Mouse (Mus musculus): ENCODE data around the gene Gm4353. TPM values are rescaled to one million over a fixed set of nuclear protein-coding genes. Genes with fewer than 3 reads are reported as not detected.

Gm4353 gene
- polyA plus RNA-seq, 1 experiment from 2014 or later = 0.82 TPM

DNA sequence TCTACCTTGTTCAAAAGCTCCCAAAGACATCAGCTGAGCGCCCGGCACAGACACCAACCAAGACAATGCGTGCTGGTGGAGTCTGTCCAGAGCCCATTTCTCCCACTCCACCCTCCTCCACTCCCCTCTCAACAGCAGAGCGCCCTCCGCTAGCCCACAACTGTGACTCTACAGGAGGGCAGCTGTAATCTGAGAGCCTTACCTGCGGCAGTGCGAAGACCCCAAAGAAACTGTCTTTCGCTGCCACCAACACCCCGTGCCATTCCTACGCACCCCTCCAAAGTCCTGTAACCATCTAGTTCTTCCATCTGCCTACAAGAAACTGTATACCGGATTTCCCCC is 45.3 kb downstream of the Gm4353 start, which contains the start of gene 1110004F10Rik:
TSS of gene 1110004F10Rik (plus strand) at position 202 of the 342 bp plus-strand sequence.
- 2% methylated on average over 11 of the region's 11 CpGs for WGBS (ENCODE audit: insufficient replicate concordance)
- H3K27ac ChIP-seq = no peak within 1 kb of the TSS
- ATAC-seq = peak; percentile 31
- H3K9me3 ChIP-seq (replicated peaks) = no peaks in the 10 kb centered on the region
- H3K36me3 ChIP-seq = no peaks in the 10 kb centered on the region
- peak within 1 kb of the TSS; percentile 56 for H3K4me3 ChIP-seq
- peaks cover 32% of the 10 kb centered on the region for H3K4me1 ChIP-seq
- peak within 1 kb of the TSS; percentile 42; the same call in 1 of the 2 replicates for H3K9ac ChIP-seq
- peak within 1 kb of the TSS; percentile 84 for H3K4me2 ChIP-seq
- peaks cover 77% of the 10 kb centered on the region for H3K27me3 ChIP-seq (replicated peaks)

DNA sequence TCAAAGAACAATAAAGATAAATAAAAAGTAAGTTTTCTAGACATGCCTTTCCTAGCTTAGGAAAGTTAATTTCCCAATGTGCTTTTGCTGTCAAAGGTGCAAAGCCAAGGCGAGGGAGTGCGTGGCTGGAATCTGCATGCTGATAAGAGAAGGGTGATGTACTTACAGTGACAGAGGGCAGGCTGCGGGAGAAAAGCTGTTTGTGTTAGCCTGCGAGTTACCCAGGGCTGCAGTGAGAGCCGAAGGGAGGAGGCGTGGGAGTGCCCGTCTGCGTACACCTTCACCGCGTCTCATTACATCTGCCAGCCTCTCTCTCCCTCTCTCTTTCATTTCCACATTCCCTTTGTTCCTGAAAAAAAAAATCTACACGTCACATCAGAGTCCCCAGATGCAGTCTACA is 45.9 kb downstream of the Gm4353 start, which contains the start of gene Sox6:
TSS of gene Sox6 (minus strand) at position 286 of the 400 bp plus-strand sequence.
- Histone ChIP-seq H3K4me1 (peaks cover 38% of the 10 kb centered on the region), H3K4me2 (peak within 1 kb of the TSS; percentile 84), H3K4me3 (peak within 1 kb of the TSS; percentile 56), H3K36me3 (no peaks in the 10 kb centered on the region), H3K27me3 (replicated peaks) (peaks cover 84% of the 10 kb centered on the region), H3K9ac (no peak within 1 kb of the TSS), H3K27ac (no peak within 1 kb of the TSS), H3K9me3 (replicated peaks) (no peaks in the 10 kb centered on the region)
- WGBS (ENCODE audit: insufficient replicate concordance) = 2% methylated on average over 11 of the region's 11 CpGs
- no peak for ATAC-seq

DNA sequence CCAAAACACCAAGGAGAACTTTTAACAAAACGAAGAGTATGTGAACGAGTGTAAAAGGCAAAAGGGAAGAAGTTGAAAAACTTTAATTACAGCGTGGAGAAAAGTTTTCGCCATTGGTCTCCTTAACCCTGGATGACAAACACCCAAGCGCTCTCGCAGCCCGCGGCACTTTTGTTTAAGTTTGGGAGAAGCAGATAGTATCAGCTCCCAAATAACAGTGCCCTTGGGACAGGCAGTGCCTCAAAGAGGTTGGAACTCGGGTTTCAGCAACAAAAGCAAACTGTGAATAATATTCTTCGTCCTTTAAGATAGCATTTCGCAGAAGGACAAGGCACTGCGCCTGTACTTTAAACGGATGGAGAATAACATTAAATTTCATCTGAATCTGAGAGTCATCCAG is 46.4 kb downstream of the Gm4353 start:
- H3K4me3 ChIP-seq = peak overlapping the region; percentile 8; the same call in 1 of the 2 replicates
- no peak overlapping the region for H3K4me2 ChIP-seq
- H3K27ac ChIP-seq = no peak overlapping the region
- ATAC-seq = no peak
- H3K36me3 ChIP-seq = no peaks in the 10 kb centered on the region
- H3K27me3 ChIP-seq (replicated peaks) = peaks cover 88% of the 10 kb centered on the region
- H3K9me3 ChIP-seq (replicated peaks) = no peaks in the 10 kb centered on the region
- H3K9ac ChIP-seq = no peak overlapping the region
- peaks cover 43% of the 10 kb centered on the region for H3K4me1 ChIP-seq
- WGBS (ENCODE audit: insufficient replicate concordance) = 3% methylated on average over 13 of the region's 13 CpGs

GRCm38 (mm10) chr7:116036591-116037555 is 47.6 kb downstream of the Gm4353 start:
- peaks cover 49% of the 10 kb centered on the region for H3K4me1 ChIP-seq
- H3K4me2 ChIP-seq = no peak overlapping the region
- H3K36me3 ChIP-seq = no peaks in the 10 kb centered on the region
- peaks cover 90% of the 10 kb centered on the region for H3K27me3 ChIP-seq (replicated peaks)
- WGBS (ENCODE audit: insufficient replicate concordance) = 15% methylated on average over 18 of the region's 18 CpGs
- no peak for ATAC-seq
- H3K9me3 ChIP-seq (replicated peaks) = no peaks in the 10 kb centered on the region
- no peak overlapping the region for H3K9ac ChIP-seq
- no peak overlapping the region for H3K27ac ChIP-seq
- H3K4me3 ChIP-seq = no peak overlapping the region

- 43% methylated on average over 4 of the region's 4 CpGs for WGBS (ENCODE audit: insufficient replicate concordance)
- no peak overlapping the region for H3K27ac ChIP-seq
- peaks cover 92% of the 10 kb centered on the region for H3K27me3 ChIP-seq (replicated peaks)
- no peak overlapping the region for H3K4me2 ChIP-seq
- no peak overlapping the region for H3K4me3 ChIP-seq
- H3K9ac ChIP-seq = no peak overlapping the region
- no peak for ATAC-seq
- no peaks in the 10 kb centered on the region for H3K36me3 ChIP-seq
- no peaks in the 10 kb centered on the region for H3K9me3 ChIP-seq (replicated peaks)
- peaks cover 57% of the 10 kb centered on the region for H3K4me1 ChIP-seq
Measured at GRCm38 (mm10) chr7:116035504-116035903, 48.9 kb downstream of the Gm4353 start.

DNA sequence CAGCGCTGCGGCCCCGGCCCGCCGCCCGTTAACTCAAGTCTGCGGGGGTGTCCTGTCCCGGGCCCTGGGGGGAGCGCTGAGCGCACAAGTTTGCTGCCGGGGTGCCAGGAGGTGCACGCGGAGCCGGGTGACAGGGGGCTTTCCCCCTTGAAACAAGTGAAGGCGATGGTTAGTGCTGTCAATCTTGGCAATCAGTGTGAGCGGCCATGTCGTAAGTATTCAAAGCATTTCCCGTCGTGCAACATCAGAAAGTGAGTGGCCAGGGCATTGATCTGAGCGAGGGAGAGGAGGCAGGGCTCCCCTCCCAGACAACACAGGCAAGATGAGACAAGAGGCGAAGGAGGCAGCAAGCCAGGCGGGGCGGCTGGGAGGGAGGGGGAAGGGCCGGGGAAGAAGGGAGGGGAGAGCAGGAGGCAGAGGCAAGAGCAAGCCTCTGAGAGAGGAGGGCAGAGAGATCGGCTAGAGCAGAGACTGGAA is 50.1 kb downstream of the Gm4353 start:
- Histone ChIP-seq H3K27me3 (replicated peaks) (peaks cover 93% of the 10 kb centered on the region), H3K9ac (peak overlapping the region; percentile 59; the same call in 1 of the 2 replicates)

DNA sequence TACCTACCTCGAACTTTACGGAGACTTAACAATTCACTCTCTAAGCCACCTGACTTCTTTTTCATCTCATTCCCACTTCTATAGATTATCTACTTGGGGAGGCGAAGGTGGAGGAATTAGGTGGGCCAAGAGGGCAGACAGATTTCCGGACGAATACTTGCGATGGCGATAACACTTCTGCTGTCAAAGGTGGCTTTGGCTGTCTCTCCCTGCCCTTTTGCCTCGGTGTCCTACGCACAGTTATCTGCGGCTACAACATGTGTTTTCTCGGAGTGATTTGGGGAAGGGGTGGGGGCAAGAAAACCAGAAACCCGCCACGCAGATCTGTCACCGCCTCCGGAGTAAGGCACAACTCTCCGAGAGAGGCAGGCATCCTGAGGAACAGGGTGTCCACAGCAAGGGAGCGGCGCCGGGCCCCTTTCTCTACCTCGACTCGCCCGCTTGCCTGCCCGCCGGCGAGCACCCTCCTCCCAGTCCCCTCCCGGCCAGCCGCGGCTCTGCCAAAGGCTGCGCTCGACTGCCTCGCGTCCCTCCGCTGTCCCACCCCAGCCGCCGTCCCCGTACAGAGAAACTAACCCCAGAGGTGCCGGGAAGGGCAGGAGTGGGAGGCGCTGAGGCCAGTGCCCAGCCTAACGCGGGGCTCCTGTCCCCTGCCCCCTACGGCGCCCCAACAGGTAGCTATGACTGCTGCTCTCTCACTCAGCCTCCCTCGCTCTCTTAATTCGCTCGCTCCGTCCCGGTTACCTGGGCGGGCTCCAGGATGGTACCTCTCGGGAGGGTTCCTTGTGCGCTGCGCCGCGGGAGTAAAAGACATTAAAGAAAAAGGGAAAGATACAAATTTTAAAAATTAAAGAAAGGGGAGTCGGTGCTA is 50.8 kb downstream of the Gm4353 start:
- H3K36me3 ChIP-seq = no peaks in the 10 kb centered on the region
- peak overlapping the region; percentile 59 for H3K9ac ChIP-seq
- peaks cover 87% of the 10 kb centered on the region for H3K27me3 ChIP-seq (replicated peaks)
- peak overlapping the region; percentile 71 for H3K4me3 ChIP-seq
- WGBS (ENCODE audit: insufficient replicate concordance) = under 1% methylated on average over 54 of the region's 54 CpGs
- H3K9me3 ChIP-seq (replicated peaks) = no peaks in the 10 kb centered on the region
- no peak overlapping the region for H3K27ac ChIP-seq
- peak; percentile 17; the same call in 1 of the 2 replicates for ATAC-seq
- H3K4me1 ChIP-seq = peaks cover 40% of the 10 kb centered on the region
- peak overlapping the region; percentile 99 for H3K4me2 ChIP-seq

More for the DNA sequence above, 50.1 kb downstream of the Gm4353 start:
- Histone ChIP-seq H3K4me3 (peak overlapping the region; percentile 71), H3K36me3 (no peaks in the 10 kb centered on the region), H3K4me2 (peak overlapping the region; percentile 99), H3K4me1 (peaks cover 47% of the 10 kb centered on the region), H3K27ac (no peak overlapping the region), H3K9me3 (replicated peaks) (no peaks in the 10 kb centered on the region)
- WGBS (ENCODE audit: insufficient replicate concordance) = 2% methylated on average over 25 of the region's 25 CpGs
- ATAC-seq = no peak

Other genes starting within 250 kb of the Gm4353 start
- 54.2 and 61.1 TPM in 2 replicates for gene Sox6, start 45.8 kb downstream of the Gm4353 start, polyA plus RNA-seq (2016; fragmentation: Nextera tagmentation; extraction: Ambion mirVana)
- gene 1110004F10Rik, start 45.2 kb downstream of the Gm4353 start, polyA plus RNA-seq (2016; fragmentation: Nextera tagmentation; extraction: Ambion mirVana) = 150 TPM in 2 replicates
- gene Plekha7, start 223.7 kb upstream of the Gm4353 start, polyA plus RNA-seq (2016; fragmentation: Nextera tagmentation; extraction: Ambion mirVana) = 3.6 TPM in 2 replicates
- 786 and 821 TPM in 2 replicates for gene Rps13, start 249.6 kb upstream of the Gm4353 start, polyA plus RNA-seq (2016; fragmentation: Nextera tagmentation; extraction: Ambion mirVana)